Mouse (Mus musculus): ENCODE results near the gene Iqcf3. TPM values are rescaled to one million over a fixed set of nuclear protein-coding genes. Genes with fewer than 3 reads are reported as not detected.
"Not testable (repeated sequence)": the region's sequence is repeated elsewhere in the genome, so short reads cannot be mapped to it uniquely, and the experiment has no call there.

Gene Iqcf3
- total RNA-seq (2012; rRNA removed): not detected in 2 replicates

DNA sequence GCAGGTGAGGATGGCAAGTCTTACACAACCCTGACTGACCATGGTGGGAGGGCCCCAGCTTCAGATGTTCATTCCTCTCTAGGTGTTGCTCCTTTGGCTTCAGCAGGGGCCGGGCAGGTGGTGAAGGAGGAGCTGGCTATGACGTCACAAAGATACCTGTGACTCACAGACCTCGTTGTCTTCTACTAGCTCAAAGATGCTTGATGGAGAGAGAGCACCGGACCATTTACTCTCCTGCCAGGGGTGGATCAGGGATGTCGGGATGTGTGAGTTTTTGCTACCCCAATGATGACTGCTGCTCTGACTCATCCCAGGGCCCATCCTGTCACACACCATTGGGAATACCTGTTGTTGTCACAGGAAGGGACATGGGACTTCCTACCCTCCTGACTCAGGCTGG lies at the start of gene Iqcf3:
Iqcf3 (minus strand) TSS at position 101 of the 400 bp plus-strand sequence.
- in situ Hi-C loops (cut with MboI; ENCODE audit: low sequenced_read_pairs in 2 of 2, unreplicated experiment in 2 of 2): no loop called here
- H3K36me3 ChIP-seq (ENCODE audit: control insufficient read depth, insufficient read depth, low read length, poor library complexity, severe bottlenecking): no peaks in the 10 kb centered on the region
- H3K9me3 ChIP-seq (ENCODE audit: control insufficient read depth, insufficient read depth, low read depth, low read length): no peaks in the 10 kb centered on the region
- no peak within 1 kb of the TSS for H3K9ac ChIP-seq (ENCODE audit: insufficient read depth, low read depth, low read length, poor library complexity, severe bottlenecking)
- H3K27ac ChIP-seq (ENCODE audit: insufficient read depth, low read depth, low read length, poor library complexity, severe bottlenecking): no peak within 1 kb of the TSS
- no peak for TF ChIP-seq CHD2 (IDR thresholded peaks at IDR 0.05; ENCODE audit: low read depth, low read length)
- TF ChIP-seq HCFC1 (IDR thresholded peaks at IDR 0.05; ENCODE audit: borderline replicate concordance, insufficient read depth, low read length): no peak
- TF ChIP-seq ZC3H11A (IDR thresholded peaks at IDR 0.05; ENCODE audit: borderline replicate concordance, low read depth, low read length): no peak
- TF ChIP-seq MAFK (IDR thresholded peaks at IDR 0.05; ENCODE audit: insufficient read depth, low read depth, low read length): no peak
- no peak for TF ChIP-seq ZNF384 (IDR thresholded peaks at IDR 0.05; ENCODE audit: low read depth, low read length)
- no peak for DNase-seq (ENCODE audit: low read depth, low spot score)
- H3K4me3 ChIP-seq (ENCODE audit: insufficient read depth in 1 of 2, low read depth in 1 of 2, low read length in 2 of 2, poor library complexity in 1 of 2, severe bottlenecking in 1 of 2): no peak within 1 kb of the TSS
- H3K4me1 ChIP-seq (ENCODE audit: control insufficient read depth in 2 of 2, insufficient read depth in 2 of 2, low read length in 2 of 2, poor library complexity in 1 of 2): peaks cover 3 to 4% of the 10 kb centered on the region in 2 experiments; a peak in 1 of 4 replicates

DNA sequence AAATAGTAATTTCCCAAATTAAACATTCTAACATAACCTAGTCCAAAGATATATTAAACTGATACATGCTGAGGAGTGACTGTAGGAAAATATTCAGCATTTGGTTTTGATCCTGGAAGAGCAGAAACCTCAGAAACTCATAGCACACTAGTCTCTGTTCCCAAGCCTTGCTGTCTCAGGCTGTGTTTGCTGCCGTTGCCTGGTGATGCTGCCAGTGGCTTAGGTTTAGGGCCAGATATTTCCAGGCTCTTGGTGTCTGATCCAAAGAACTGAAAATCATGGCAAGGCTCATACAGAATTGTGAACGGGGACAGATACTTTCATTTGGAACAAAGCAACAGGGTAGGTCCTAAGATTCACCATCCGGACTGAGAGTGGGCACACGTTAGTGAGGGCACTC lies 49.3 kb upstream of the Iqcf3 start:
- no peaks in the 10 kb centered on the region for H3K4me1 ChIP-seq (ENCODE audit: control insufficient read depth in 2 of 2, insufficient read depth in 2 of 2, low read length in 2 of 2, poor library complexity in 1 of 2)
- H3K9me3 ChIP-seq (ENCODE audit: control insufficient read depth, insufficient read depth, low read depth, low read length): no peaks in the 10 kb centered on the region
- no peak overlapping the region for H3K27ac ChIP-seq (ENCODE audit: insufficient read depth, low read depth, low read length, poor library complexity, severe bottlenecking)
- H3K4me3 ChIP-seq (ENCODE audit: insufficient read depth in 1 of 2, low read depth in 1 of 2, low read length in 2 of 2, poor library complexity in 1 of 2, severe bottlenecking in 1 of 2): no peak overlapping the region
- no peak for TF ChIP-seq ZC3H11A (IDR thresholded peaks at IDR 0.05; ENCODE audit: borderline replicate concordance, low read depth, low read length)
- no peaks in the 10 kb centered on the region for H3K36me3 ChIP-seq (ENCODE audit: control insufficient read depth, insufficient read depth, low read length, poor library complexity, severe bottlenecking)
- DNase-seq (ENCODE audit: low read depth, low spot score): no peak
- in situ Hi-C loops (cut with MboI; ENCODE audit: low sequenced_read_pairs in 2 of 2, unreplicated experiment in 2 of 2): no loop called here
- H3K9ac ChIP-seq (ENCODE audit: insufficient read depth, low read depth, low read length, poor library complexity, severe bottlenecking): no peak overlapping the region

DNA sequence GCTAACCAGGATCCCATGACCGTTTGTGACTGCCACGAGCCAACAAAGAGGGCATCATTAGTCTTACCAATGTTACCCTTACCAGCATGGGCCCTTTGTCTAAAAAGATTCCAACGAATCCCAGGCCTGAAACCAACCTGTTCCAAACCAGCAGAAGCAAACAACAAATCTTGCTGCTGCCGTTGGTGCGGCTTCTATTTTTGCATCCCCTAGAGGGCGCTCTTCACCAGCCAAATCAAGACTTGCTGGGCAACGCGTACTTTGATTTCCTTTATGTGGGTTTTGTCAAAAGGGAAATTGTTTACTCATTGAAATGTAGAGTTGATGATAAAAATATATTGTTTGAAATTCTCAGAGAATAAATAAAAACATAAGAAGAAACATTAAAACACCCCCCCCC lies 39.1 kb upstream of the Iqcf3 start:
- H3K4me3 ChIP-seq (ENCODE audit: insufficient read depth in 1 of 2, low read depth in 1 of 2, low read length in 2 of 2, poor library complexity in 1 of 2, severe bottlenecking in 1 of 2): no peak overlapping the region
- in situ Hi-C loops (cut with MboI; ENCODE audit: low sequenced_read_pairs in 2 of 2, unreplicated experiment in 2 of 2): no loop called here
- H3K27ac ChIP-seq (ENCODE audit: insufficient read depth, low read depth, low read length, poor library complexity, severe bottlenecking): no peak overlapping the region
- no peaks in the 10 kb centered on the region for H3K36me3 ChIP-seq (ENCODE audit: control insufficient read depth, insufficient read depth, low read length, poor library complexity, severe bottlenecking)
- no peak for TF ChIP-seq CHD2 (IDR thresholded peaks at IDR 0.05; ENCODE audit: low read depth, low read length)
- TF ChIP-seq ZNF384 (IDR thresholded peaks at IDR 0.05; ENCODE audit: low read depth, low read length): peak; percentile 84
- no peak for TF ChIP-seq HCFC1 (IDR thresholded peaks at IDR 0.05; ENCODE audit: borderline replicate concordance, insufficient read depth, low read length)
- TF ChIP-seq MAFK (IDR thresholded peaks at IDR 0.05; ENCODE audit: insufficient read depth, low read depth, low read length): no peak
- peak; percentile 23; the same call in 1 of the 2 replicates for TF ChIP-seq ZC3H11A (IDR thresholded peaks at IDR 0.05; ENCODE audit: borderline replicate concordance, low read depth, low read length)
- peak; percentile 64 for DNase-seq (ENCODE audit: low read depth, low spot score)
- no peaks in the 10 kb centered on the region for H3K4me1 ChIP-seq (ENCODE audit: control insufficient read depth in 2 of 2, insufficient read depth in 2 of 2, low read length in 2 of 2, poor library complexity in 1 of 2)
- H3K9ac ChIP-seq (ENCODE audit: insufficient read depth, low read depth, low read length, poor library complexity, severe bottlenecking): peak overlapping the region; percentile 11; the same call in 1 of the 2 replicates
- no peaks in the 10 kb centered on the region for H3K9me3 ChIP-seq (ENCODE audit: control insufficient read depth, insufficient read depth, low read depth, low read length)

DNA sequence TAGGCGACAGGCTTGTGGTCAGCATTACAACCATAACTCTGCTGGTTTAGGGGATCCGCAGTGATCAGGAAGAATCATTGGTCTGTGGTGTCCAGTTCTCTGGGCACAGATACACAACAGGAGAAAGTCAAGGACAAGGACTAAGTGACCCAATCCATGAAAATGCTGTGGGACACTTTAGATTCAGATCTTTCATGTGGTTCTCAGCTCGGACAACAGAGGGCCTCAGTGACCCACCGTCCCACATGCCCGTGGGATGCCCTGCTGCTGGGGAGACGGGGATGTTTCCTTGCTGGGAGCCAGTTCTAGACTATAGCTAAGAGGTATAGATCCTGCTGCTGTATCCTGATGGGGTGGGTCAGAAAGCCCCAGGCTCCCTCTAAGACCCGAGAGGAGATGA lies 37.0 kb upstream of the Iqcf3 start:
- Histone ChIP-seq H3K4me3 (ENCODE audit: insufficient read depth in 1 of 2, low read depth in 1 of 2, low read length in 2 of 2, poor library complexity in 1 of 2, severe bottlenecking in 1 of 2) (no peak overlapping the region; a peak in 1 of 4 replicates), H3K9ac (ENCODE audit: insufficient read depth, low read depth, low read length, poor library complexity, severe bottlenecking) (no peak overlapping the region)

DNA sequence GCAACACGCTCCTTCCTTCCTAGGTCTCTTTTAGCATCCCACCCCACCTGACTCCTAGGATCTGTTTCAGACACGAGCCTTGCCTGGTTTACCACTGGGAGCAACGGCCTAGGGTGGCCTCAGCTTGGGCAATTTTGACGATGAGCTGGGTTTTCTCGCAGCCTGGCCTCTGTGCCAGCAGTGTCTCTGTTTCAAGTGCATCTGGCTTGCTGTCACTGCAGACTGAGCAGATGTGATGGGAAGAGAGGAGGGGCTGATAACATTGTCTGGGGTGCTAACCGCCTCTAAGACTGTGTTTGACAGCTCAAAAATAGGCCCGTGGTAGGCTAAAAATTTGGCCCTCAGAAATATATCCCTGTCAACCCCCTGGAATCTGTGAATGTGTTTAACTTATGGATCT lies 34.4 kb upstream of the Iqcf3 start:
- Histone ChIP-seq H3K27ac (ENCODE audit: insufficient read depth, low read depth, low read length, poor library complexity, severe bottlenecking) (no peak overlapping the region), H3K4me3 (ENCODE audit: insufficient read depth in 1 of 2, low read depth in 1 of 2, low read length in 2 of 2, poor library complexity in 1 of 2, severe bottlenecking in 1 of 2) (no peak overlapping the region), H3K9me3 (ENCODE audit: control insufficient read depth, insufficient read depth, low read depth, low read length) (no peaks in the 10 kb centered on the region), H3K9ac (ENCODE audit: insufficient read depth, low read depth, low read length, poor library complexity, severe bottlenecking) (no peak overlapping the region), H3K4me1 (ENCODE audit: control insufficient read depth in 2 of 2, insufficient read depth in 2 of 2, low read length in 2 of 2, poor library complexity in 1 of 2) (no peaks in the 10 kb centered on the region), H3K36me3 (ENCODE audit: control insufficient read depth, insufficient read depth, low read length, poor library complexity, severe bottlenecking) (no peaks in the 10 kb centered on the region)
- in situ Hi-C loops (cut with MboI; ENCODE audit: low sequenced_read_pairs in 2 of 2, unreplicated experiment in 2 of 2): no loop called here
- TF ChIP-seq ZC3H11A (IDR thresholded peaks at IDR 0.05; ENCODE audit: borderline replicate concordance, low read depth, low read length) (no peak), ZNF384 (IDR thresholded peaks at IDR 0.05; ENCODE audit: low read depth, low read length) (no peak), MAFK (IDR thresholded peaks at IDR 0.05; ENCODE audit: insufficient read depth, low read depth, low read length) (no peak), HCFC1 (IDR thresholded peaks at IDR 0.05; ENCODE audit: borderline replicate concordance, insufficient read depth, low read length) (no peak), CHD2 (IDR thresholded peaks at IDR 0.05; ENCODE audit: low read depth, low read length) (no peak)
- no peak for DNase-seq (ENCODE audit: low read depth, low spot score)

More for the DNA sequence above, 37.0 kb upstream of the Iqcf3 start:
- Histone ChIP-seq H3K9me3 (ENCODE audit: control insufficient read depth, insufficient read depth, low read depth, low read length) (no peaks in the 10 kb centered on the region), H3K27ac (ENCODE audit: insufficient read depth, low read depth, low read length, poor library complexity, severe bottlenecking) (no peak overlapping the region), H3K4me1 (ENCODE audit: control insufficient read depth in 2 of 2, insufficient read depth in 2 of 2, low read length in 2 of 2, poor library complexity in 1 of 2) (no peaks in the 10 kb centered on the region), H3K36me3 (ENCODE audit: control insufficient read depth, insufficient read depth, low read length, poor library complexity, severe bottlenecking) (no peaks in the 10 kb centered on the region)
- DNase-seq (ENCODE audit: low read depth, low spot score): no peak
- TF ChIP-seq HCFC1 (IDR thresholded peaks at IDR 0.05; ENCODE audit: borderline replicate concordance, insufficient read depth, low read length): no peak
- no peak for TF ChIP-seq ZC3H11A (IDR thresholded peaks at IDR 0.05; ENCODE audit: borderline replicate concordance, low read depth, low read length)
- TF ChIP-seq CHD2 (IDR thresholded peaks at IDR 0.05; ENCODE audit: low read depth, low read length): no peak
- TF ChIP-seq MAFK (IDR thresholded peaks at IDR 0.05; ENCODE audit: insufficient read depth, low read depth, low read length): no peak
- TF ChIP-seq ZNF384 (IDR thresholded peaks at IDR 0.05; ENCODE audit: low read depth, low read length): no peak
- in situ Hi-C loops (cut with MboI; ENCODE audit: low sequenced_read_pairs in 2 of 2, unreplicated experiment in 2 of 2): no loop called here

DNA sequence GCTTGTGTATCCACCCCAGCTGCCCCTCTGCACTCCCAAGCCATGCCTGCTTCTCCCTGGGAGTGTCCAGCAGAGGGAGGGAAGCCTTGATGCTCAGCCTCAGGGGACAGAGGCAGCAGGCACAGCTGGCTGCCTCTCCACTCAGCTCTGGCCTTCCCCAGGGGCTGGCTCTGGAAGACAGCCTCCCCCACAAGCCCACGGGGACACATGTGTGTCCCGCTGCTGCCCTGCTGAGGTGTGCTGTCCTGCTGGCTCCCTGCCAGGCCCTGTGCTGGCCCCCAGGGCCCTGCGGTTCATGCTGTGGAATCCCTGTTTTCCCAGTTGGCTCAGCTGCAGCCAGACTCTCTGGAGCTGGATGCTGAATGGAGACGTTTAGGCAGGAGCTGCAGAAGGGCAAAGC lies 34.0 kb upstream of the Iqcf3 start:
- in situ Hi-C loops (cut with MboI; ENCODE audit: low sequenced_read_pairs in 2 of 2, unreplicated experiment in 2 of 2); H3K36me3 ChIP-seq (ENCODE audit: control insufficient read depth, insufficient read depth, low read length, poor library complexity, severe bottlenecking); H3K4me1 ChIP-seq (ENCODE audit: control insufficient read depth in 2 of 2, insufficient read depth in 2 of 2, low read length in 2 of 2, poor library complexity in 1 of 2); DNase-seq (ENCODE audit: low read depth, low spot score); H3K9me3 ChIP-seq (ENCODE audit: control insufficient read depth, insufficient read depth, low read depth, low read length); H3K4me3 ChIP-seq (ENCODE audit: insufficient read depth in 1 of 2, low read depth in 1 of 2, low read length in 2 of 2, poor library complexity in 1 of 2, severe bottlenecking in 1 of 2); H3K9ac ChIP-seq (ENCODE audit: insufficient read depth, low read depth, low read length, poor library complexity, severe bottlenecking); H3K27ac ChIP-seq (ENCODE audit: insufficient read depth, low read depth, low read length, poor library complexity, severe bottlenecking): not testable (repeated sequence)
